Comparison of ENCODE assay signal across 27 mouse cellular contexts in genomic region chr5:105401536-105401935, GRCm38 (mm10). TPM values are rescaled to one million over a fixed set of nuclear protein-coding genes. Genes with fewer than 3 reads are reported as not detected.
A peak's percentile ranks its signal among the peaks of the same experiment; 100 is the strongest.
DNase-seq lines count a peak whose midpoint lies in the region; ATAC-seq lines count a peak whose summit lies in the region.
"Had no signal": no experiment of that assay in that cellular context is flagged by ENCODE, and none has a peak within 500 bp of the region (broad histone marks: within the 10 kb centered on the region; RNA-seq: fewer than 3 reads in every experiment).

No protein-coding gene starts in this region.

- no peak overlapping the region for H3K4me2 ChIP-seq in forebrain, embryonic 15.5 days (replicated peaks)
- no peak overlapping the region for H3K4me2 ChIP-seq in forebrain, embryonic 11.5 days (ENCODE audit: low read depth, low read length, severe bottlenecking)
- H3K4me2 ChIP-seq: intestine, embryonic 15.5 days; liver, embryonic 12.5 days; midbrain, embryonic 13.5 days had no signal

- no peaks in the 10 kb centered on the region for H3K27me3 ChIP-seq in forebrain, embryonic 15.5 days
- no peaks in the 10 kb centered on the region for H3K27me3 ChIP-seq in forebrain, embryonic 11.5 days (ENCODE audit: control insufficient read depth, insufficient read depth, low read length)
- H3K27me3 ChIP-seq: intestine, embryonic 15.5 days had no signal

- H3K36me3 ChIP-seq in forebrain, embryonic 15.5 days = no peaks in the 10 kb centered on the region
- no peaks in the 10 kb centered on the region for H3K36me3 ChIP-seq in forebrain, embryonic 11.5 days (ENCODE audit: control insufficient read depth, insufficient read depth, low read length)
- H3K36me3 ChIP-seq: intestine, embryonic 15.5 days; liver, embryonic 12.5 days; midbrain, embryonic 13.5 days had no signal

- WGBS in forebrain, embryonic 15.5 days = 85% methylated on average over 6 of the region's 6 CpGs
- 90% methylated on average over 5 of the region's 6 CpGs for WGBS in forebrain, embryonic 11.5 days

- no peaks in the 10 kb centered on the region for H3K9me3 ChIP-seq in forebrain, embryonic 15.5 days
- H3K9me3 ChIP-seq in forebrain, embryonic 11.5 days (ENCODE audit: control insufficient read depth, low read length) = no peaks in the 10 kb centered on the region
- H3K9me3 ChIP-seq: intestine, embryonic 15.5 days; liver, embryonic 12.5 days; midbrain, embryonic 13.5 days had no signal

- no peak for ATAC-seq in forebrain, embryonic 15.5 days (replicated peaks)
- ATAC-seq in forebrain, embryonic 11.5 days (replicated peaks; ENCODE audit: low FRiP score) = no peak
- ATAC-seq: hindbrain, postnatal 0 days; intestine, embryonic 15.5 days; liver, embryonic 12.5 days; liver, postnatal 0 days had no signal

- no peak overlapping the region for H3K4me3 ChIP-seq in forebrain, embryonic 15.5 days
- H3K4me3 ChIP-seq in forebrain, embryonic 11.5 days (ENCODE audit: low read depth, low read length) = no peak overlapping the region
- H3K4me3 ChIP-seq: erythroblast, embryonic 14.5 days; intestine, embryonic 15.5 days; liver, embryonic 12.5 days; midbrain, embryonic 13.5 days had no signal

- no peak overlapping the region for H3K9ac ChIP-seq in forebrain, embryonic 15.5 days (replicated peaks)
- no peak overlapping the region for H3K9ac ChIP-seq in forebrain, embryonic 11.5 days (ENCODE audit: low read length)
- H3K9ac ChIP-seq: intestine, embryonic 15.5 days; liver, embryonic 12.5 days; liver, postnatal 0 days; midbrain, embryonic 13.5 days had no signal

- no peak for DNase-seq in forebrain, embryonic 11.5 days (ENCODE audit: low spot score)
- peak; percentile 0 for DNase-seq in lung, postnatal 10 days
- DNase-seq in lung, postnatal 25 days (ENCODE audit: low spot score) = no peak
- DNase-seq in thymus, postnatal 14 days = peak; percentile 2
- DNase-seq in thymus, postnatal 36 days = no peak
- no peak for DNase-seq in frontal cortex, adult 2 months (ENCODE audit: extremely low spot score in 1 of 2, low spot score in 1 of 2)
- DNase-seq: adrenal gland, postnatal 25 days; B cell, adult 2 months; cerebellum, adult 11-12 months; cerebellum, postnatal 10 days; gastrocnemius, postnatal 36 days; heart, postnatal 14 days; kidney, adult 2 months; kidney, postnatal 36 days; layer of hippocampus, postnatal 36 days; left cerebral cortex, postnatal 4 days; liver, postnatal 0 days; right cerebral cortex, postnatal 14 days; thymus, postnatal 25 days had no signal

- peaks cover 9% of the 10 kb centered on the region for H3K4me1 ChIP-seq in forebrain, embryonic 15.5 days
- H3K4me1 ChIP-seq in forebrain, embryonic 11.5 days (replicated peaks; ENCODE audit: control insufficient read depth, insufficient read depth, low read length) = 0 out of 2 replicates have a peak, but pooled peaks cover 2% of the 10 kb centered on the region
- H3K4me1 ChIP-seq: intestine, embryonic 15.5 days had no signal

- peak overlapping the region; percentile 73 for H3K27ac ChIP-seq in forebrain, embryonic 15.5 days (replicated peaks)
- H3K27ac ChIP-seq in forebrain, embryonic 11.5 days (ENCODE audit: low read depth, low read length) = no peak overlapping the region
- H3K27ac ChIP-seq: intestine, embryonic 15.5 days; liver, embryonic 12.5 days; macrophage; midbrain, embryonic 13.5 days; stomach, postnatal 0 days had no signal

RNA-seq across cellular contexts. Expression of gene Lrrc8b, which starts 14.0 kb away (rescaled TPM):
- polyA plus RNA-seq in forebrain, embryonic 15.5 days (2015; fragmentation: Nextera tagmentation; extraction: Ambion mirVana) = 15.5 and 16.0 TPM in 2 replicates
- polyA plus RNA-seq in forebrain, embryonic 11.5 days (2014; fragmentation: Nextera tagmentation; extraction: Ambion mirVana) = 11.8 TPM in 2 replicates
- polyA plus RNA-seq in frontal cortex, adult 2 months (2012; rRNA removed) = 39.9 and 41.7 TPM in 2 replicates

Comparison
In these comparisons a context has a peak if more than half of its experiments do, and no peak if none do; other contexts are left out.
1. DNase-seq: peak in lung, postnatal 10 days (single experiment) and thymus, postnatal 14 days (single experiment); none in forebrain, embryonic 11.5 days (single experiment), lung, postnatal 25 days (single experiment), thymus, postnatal 36 days (0 of 2) and frontal cortex, adult 2 months (0 of 2).